Mouse (Mus musculus): Measurements from ENCODE around the gene Ap3b1. TPM values are rescaled to one million over a fixed set of nuclear protein-coding genes. Genes with fewer than 3 reads are reported as not detected.
"Not testable (repeated sequence)": the region's sequence is repeated elsewhere in the genome, so short reads cannot be mapped to it uniquely, and the experiment has no call there.

Ap3b1 gene
- total RNA-seq, 2 experiments from 2014 or later = 58.5 to 58.9 TPM

DNA sequence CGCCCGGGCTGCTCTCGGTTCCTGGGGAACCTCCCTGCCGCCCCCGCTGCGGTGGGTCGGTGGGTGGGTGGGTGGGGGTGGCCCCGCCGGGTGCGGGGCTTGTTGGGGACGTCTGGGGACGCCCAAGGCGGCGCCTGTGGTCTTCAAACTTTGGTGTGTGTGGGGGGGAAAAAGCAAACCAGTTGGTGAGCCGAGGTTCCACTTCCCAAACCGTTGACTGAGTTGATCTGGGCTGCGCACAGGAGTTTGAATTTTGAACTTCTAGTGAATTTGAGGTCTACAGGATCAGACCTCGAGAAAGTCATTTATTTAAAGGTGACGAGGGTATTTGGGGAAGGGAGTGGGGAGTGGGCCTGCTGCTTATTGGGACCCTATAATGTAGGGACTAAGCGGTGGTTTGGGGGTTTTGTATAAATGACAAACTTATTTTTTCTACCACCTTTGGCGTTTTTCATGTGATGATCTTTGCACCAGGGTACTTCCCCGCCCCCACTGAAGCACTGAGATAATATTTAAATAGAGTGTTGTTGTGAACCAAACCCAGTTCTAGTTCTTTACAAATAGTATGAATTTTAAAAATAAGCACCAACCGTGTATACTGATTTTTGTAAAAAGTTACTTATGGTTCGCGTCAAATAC, 641 bp downstream of the Ap3b1 start:
- peak overlapping the region; percentile 92 for H3K27ac ChIP-seq
- H3K4me3 ChIP-seq = peak overlapping the region; percentile 68
- no peak for TF ChIP-seq CTCF (conservative IDR thresholded peaks at IDR 0.05)
- no peak for DNase-seq (ENCODE audit: low spot score in 2 of 2)

DNA sequence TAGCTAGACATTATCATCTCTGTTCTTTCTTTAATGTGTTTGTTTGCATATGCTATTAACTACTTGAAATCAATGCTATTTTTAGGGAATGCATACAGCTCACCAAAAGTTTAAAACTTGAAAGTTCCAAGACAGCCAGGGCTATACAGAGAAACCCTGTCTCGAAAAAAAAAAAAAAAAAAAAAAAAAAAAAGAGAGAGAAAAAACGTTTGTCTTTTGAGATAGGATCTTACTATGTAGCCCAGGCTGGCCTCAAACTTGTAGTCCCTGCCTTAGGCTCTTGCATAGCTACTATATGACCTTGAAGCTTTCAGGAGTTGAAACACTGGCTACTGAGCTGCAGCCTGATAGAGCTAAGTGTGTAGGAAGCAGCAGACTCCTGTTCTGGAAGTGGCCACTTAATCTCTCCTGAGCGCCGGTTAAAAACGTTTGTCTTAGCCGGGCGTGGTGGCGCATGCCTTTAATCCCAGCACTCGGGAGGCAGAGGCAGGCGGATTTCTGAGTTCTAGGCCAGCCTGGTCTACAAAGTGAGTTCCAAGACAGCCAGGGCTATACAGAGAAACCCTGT, 2.3 kb downstream of the Ap3b1 start:
- H3K27ac ChIP-seq; DNase-seq (ENCODE audit: low spot score in 2 of 2); H3K4me3 ChIP-seq: not testable (repeated sequence)

DNA sequence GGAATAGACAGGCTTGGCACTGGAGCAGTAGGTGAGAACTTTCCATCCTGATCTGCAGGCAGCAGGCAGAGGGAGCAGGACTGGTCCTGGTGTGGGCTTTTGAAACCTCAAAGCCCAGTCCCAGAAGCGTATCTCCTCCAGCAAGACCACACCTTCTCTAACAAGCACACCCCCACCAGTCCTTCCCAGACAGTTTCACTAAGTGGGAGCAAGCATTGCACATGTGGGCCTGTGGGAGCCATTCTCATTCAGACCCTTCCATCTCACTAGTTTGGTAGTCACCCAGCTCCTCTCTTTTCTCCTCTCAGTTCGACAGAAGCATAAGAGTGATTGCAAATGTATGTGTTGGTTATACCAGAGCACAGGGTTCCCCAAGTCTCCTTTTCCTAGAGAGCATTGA, 5.6 kb downstream of the Ap3b1 start:
- no peak for TF ChIP-seq CTCF (conservative IDR thresholded peaks at IDR 0.05)
- no peak for DNase-seq (ENCODE audit: low spot score in 2 of 2)

DNA sequence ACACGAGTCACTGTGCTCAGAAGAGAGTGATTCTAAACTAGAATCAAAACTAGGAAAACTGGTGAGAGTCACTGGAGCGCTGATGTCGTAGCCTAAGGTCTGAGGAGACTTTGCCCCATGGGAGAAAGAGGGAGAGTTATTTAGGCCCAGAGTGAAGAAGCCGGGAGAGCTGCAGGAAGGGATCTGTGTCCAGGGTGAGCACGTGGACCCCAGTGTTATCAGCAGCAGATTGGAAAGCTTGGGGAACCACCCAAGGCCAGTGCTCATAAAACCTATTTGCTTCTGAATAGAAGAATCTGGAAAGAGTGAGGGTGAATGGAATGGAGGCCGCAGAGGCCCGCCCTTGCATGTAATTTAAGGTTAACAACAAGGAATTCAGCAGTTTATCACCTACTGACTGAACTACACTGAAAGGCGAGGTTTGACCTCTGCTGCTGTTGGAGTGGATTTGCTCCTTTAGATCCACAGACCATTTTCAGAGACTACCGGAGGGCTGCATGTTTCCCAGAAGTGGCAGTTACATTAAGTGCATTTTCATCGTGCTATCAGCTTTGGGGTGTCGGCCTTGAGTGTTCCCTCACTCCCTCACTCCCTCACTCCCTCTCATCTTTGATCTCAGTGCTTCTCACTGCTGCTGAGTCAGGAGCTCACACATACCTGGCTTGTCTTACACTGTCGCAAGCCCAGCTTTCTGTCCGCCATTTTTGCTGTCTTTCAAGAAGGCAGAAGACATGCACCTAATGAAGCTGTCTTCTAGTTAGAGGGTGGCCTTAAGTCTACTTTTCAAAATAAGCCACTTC, 6.5 kb downstream of the Ap3b1 start:
- Histone ChIP-seq H3K4me3 (no peak overlapping the region), H3K27ac (0 out of 2 replicates have a peak overlapping the region, but pooled peaks have one; percentile 20)
- DNase-seq (ENCODE audit: low spot score in 2 of 2) = no peak
- TF ChIP-seq CTCF (conservative IDR thresholded peaks at IDR 0.05) = no peak

More for the DNA sequence above, 5.6 kb downstream of the Ap3b1 start:
- no peak overlapping the region for H3K4me3 ChIP-seq
- no peak overlapping the region for H3K27ac ChIP-seq

DNA sequence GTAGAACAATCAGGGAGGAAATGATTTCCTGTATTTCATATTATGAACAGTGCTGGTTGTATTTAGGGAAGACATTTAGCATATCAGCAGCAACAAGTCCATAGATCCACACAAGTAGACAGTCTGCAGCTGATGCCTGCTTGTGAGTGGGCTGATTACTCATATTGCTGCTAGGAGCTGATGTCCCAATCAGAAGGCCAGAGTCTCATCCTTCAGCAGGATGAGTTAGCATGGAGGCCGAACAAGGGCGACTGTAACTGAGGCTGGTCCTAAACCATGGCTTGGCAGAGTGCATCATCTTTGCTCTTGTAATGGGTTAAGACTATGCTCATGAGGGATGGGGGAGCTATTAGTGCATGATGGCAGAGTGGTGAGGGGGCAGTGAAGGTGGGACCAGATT, 9.1 kb downstream of the Ap3b1 start:
- TF ChIP-seq CTCF (conservative IDR thresholded peaks at IDR 0.05) = no peak
- Histone ChIP-seq H3K4me3 (peak overlapping the region; percentile 4; the same call in 1 of the 2 replicates), H3K27ac (peak overlapping the region; percentile 85)
- peak; percentile 40 to 46 for DNase-seq (ENCODE audit: low spot score in 2 of 2)

DNA sequence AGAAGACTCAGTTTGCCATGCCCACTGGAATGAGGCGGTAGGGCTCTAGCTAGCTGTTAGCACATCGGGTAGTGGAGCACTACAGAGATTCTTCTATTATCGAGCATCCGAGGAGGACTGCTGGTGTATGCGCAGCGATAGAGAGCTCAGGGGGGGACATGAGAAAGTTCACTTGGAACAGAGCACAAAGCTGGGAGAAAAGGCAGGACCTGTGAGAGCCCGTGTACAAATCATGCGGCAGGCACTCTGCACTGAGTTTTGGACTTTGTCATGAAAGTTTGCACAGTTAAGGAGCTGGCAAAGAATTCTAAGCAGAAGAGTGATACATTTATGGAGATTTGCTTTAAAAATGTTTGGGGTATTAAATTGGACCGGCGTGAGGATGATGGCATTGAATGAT, 11.8 kb downstream of the Ap3b1 start:
- H3K27ac ChIP-seq = no peak overlapping the region
- no peak overlapping the region for H3K4me3 ChIP-seq
- no peak for DNase-seq (ENCODE audit: low spot score in 2 of 2)
- no peak for TF ChIP-seq CTCF (conservative IDR thresholded peaks at IDR 0.05)

DNA sequence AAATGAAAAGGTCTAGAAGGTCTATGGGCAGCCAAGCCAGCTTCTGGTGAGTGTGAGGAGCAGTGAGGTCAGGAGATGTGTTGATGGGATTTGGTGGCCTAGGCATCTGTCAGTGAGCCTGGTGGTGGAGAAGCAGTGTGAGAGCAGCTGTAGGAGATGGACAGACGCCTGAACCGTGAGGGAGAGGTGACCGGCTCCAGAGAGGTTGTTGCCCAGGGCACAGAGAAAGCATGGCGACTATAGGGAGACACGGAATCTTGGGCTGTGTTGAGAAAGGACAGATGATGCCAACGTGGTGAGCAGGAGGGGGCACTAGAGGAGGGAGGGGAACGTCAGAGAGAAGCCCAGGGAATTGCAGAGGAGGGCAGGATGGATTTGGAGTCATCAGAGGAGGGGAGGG, 13.3 kb downstream of the Ap3b1 start:
- TF ChIP-seq CTCF (conservative IDR thresholded peaks at IDR 0.05) = no peak
- no peak for DNase-seq (ENCODE audit: low spot score in 2 of 2)
- Histone ChIP-seq H3K4me3 (no peak overlapping the region), H3K27ac (no peak overlapping the region)

DNA sequence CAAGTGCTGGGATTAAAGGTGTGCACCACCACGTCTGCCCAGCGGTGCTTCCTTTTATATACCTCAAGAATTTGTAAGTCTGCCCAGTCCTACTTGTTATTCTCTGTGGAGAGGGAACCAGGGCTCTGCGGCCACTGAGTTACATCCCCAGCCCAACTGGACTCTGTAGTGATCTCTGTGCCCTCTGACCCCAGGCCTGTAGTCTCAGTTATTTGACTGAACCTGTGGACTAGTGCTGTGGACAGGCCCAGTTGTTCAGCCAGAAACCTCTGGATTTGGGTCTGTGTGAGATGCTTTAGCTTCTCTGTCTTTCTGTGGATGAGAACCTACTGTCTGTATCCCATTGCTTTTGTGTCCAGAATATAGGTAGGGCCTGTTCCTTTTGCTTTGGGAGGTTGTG, 15.4 kb downstream of the Ap3b1 start:
- Histone ChIP-seq H3K27ac (no peak overlapping the region), H3K4me3 (no peak overlapping the region)
- no peak for TF ChIP-seq CTCF (conservative IDR thresholded peaks at IDR 0.05)
- no peak for DNase-seq (ENCODE audit: low spot score in 2 of 2)

DNA sequence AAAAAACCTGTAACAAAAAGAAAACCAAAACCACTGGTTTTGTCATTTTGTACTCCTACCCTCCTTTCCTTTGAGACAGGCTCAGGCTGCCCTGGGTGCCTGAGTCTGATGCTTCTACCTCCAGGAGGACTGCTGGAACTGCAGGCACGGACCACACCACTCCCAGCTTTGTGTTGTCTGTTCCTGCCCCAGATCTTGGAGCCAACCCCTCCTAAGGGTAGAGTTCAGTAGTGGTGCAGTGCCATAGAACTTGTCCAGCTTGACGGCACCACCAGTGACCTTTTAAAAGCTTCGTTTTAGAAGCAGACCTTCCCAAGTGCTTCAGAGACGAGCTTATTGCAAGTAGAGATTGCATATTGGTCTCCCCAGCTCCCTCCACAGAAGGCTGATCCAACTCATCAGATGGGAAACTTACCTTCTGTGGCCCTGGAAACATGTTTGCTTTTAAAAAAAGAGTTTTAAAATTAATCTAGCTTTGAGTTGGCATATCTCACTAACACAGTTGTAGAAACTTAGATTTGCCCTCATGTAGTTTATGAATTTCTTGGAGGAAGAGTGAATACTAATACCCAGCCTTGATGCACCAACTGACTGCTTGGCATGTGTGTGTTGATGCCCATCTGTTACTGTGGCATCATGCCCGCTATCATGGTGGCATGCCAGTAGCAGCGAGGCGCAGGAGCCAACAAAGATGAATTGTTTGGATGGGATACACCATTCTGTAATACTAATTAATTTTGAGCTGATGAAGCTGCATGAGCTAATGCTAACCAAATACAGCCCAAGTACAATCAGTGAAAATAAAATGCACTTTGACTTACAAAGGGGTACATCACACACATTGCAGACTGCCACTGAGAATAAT, 17.0 kb downstream of the Ap3b1 start:
- Histone ChIP-seq H3K27ac (peak overlapping the region; percentile 82), H3K4me3 (no peak overlapping the region)
- 0 out of 2 replicates have a peak, but pooled peaks have one; percentile 6 for TF ChIP-seq CTCF (conservative IDR thresholded peaks at IDR 0.05)
- peak; percentile 90 for DNase-seq (ENCODE audit: low spot score in 2 of 2)

DNA sequence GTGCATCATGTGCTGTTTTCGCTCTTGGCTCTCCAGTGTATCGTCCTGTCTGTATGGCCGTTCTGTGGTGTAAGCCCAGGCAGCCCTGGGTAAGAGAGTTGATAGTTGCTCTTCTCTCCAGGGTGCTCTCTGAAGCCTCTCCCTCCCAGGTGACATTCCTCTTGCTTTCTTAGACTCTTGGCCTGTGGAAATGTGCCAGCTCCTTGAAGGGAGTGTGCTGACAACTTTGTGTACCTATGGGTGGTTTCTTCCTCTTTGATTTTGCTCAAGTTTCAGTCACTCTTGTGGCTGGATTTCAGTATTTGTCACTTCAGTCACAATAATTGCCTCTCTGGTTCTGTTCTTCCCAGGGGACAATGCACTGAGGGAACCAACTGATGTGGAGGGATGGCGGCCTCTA, 20.2 kb downstream of the Ap3b1 start:
- no peak for TF ChIP-seq CTCF (conservative IDR thresholded peaks at IDR 0.05)
- Histone ChIP-seq H3K4me3 (no peak overlapping the region), H3K27ac (0 out of 2 replicates have a peak overlapping the region, but pooled peaks have one; percentile 4)
- no peak for DNase-seq (ENCODE audit: low spot score in 2 of 2)

DNA sequence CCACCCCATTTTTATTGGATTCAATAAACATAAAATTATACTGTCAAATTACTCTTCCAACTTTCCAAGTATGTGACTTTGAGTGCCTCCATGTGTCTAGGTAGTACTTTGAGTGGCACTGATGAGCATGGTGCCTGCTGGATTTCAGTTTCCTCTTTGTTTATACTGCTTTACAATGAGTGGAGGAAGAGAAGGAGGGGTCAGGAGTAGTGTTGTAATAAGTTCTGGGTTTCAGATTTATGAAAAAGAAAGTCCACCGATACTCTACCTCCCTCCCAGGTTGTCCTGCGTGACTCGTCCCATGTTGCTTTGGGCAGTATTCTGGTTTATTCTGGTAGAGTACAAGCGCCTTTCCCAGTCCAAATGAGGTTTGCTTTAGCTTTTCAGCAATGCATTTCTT, 22.7 kb downstream of the Ap3b1 start:
- no peak for TF ChIP-seq CTCF (conservative IDR thresholded peaks at IDR 0.05)
- Histone ChIP-seq H3K27ac (no peak overlapping the region), H3K4me3 (no peak overlapping the region)
- DNase-seq (ENCODE audit: low spot score in 2 of 2) = no peak

DNA sequence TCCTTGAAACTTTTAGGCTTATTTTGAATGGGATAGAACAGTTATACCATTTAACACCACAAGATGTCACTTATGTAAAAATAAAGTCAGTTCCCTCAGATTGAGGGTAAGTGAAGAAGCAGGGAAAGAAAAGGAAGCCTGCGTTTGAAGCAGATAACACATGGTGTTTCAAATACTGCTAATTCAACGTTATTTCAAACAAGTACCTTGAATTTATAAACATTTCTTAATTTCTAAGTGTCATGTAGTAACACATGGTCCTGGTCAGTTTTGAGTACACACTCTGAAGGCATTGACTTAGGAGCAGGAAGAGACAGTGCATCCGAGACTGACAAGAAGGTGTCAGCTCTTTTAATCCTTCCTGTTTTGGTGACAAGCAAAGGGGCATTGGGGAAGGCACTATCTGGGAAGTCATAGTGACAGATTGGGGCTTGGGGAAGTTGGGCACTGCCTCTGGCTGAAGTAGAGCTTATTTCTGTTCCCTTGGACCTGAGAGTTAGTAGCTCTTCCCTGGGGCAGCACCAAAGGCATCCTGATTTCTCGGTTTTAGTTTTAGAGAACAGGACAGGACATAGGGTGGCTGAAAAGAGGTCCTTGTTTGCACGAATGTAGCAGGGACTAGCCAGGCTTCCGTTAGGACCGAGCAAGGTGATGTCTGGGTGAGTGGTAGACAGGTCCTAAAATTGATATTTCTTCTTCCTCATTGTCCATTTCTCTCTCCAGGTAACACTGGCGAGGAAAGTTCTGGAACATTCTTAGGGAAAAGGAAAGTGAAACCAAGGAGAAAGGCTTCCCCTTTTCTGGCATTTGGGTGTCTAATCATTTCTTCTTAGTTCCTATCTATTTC, 23.3 kb downstream of the Ap3b1 start:
- DNase-seq (ENCODE audit: low spot score in 2 of 2) = no peak
- Histone ChIP-seq H3K27ac (peak overlapping the region; percentile 40; the same call in 1 of the 2 replicates), H3K4me3 (no peak overlapping the region; the same call in 1 of the 2 replicates)
- peak; percentile 82 for TF ChIP-seq CTCF (conservative IDR thresholded peaks at IDR 0.05)
